Mouse (Mus musculus): ENCODE measurements at regions not wholly inside any gene's neighbourhood (a gene's known extent, or its start where the extent isn't known, plus 50 kb on each side); places are given as distances from the start of the nearest gene placed in this dataset.
A peak's percentile ranks its signal among the peaks of the same experiment; 100 is the strongest.
"Not testable (repeated sequence)": the region's sequence is repeated elsewhere in the genome, so short reads cannot be mapped to it uniquely, and the experiment has no call there.

- H3K36me3 ChIP-seq (ENCODE audit: control insufficient read depth, insufficient read depth, low read length) = no peaks in the 10 kb centered on the region
- H3K27me3 ChIP-seq (ENCODE audit: control insufficient read depth, insufficient read depth, low read length) = no peaks in the 10 kb centered on the region
- no peak overlapping the region for H3K9ac ChIP-seq (replicated peaks; ENCODE audit: low read depth, low read length)
- peak overlapping the region; percentile 40 for H3K4me2 ChIP-seq (replicated peaks; ENCODE audit: low read depth, low read length)
- no peaks in the 10 kb centered on the region for H3K9me3 ChIP-seq (ENCODE audit: control insufficient read depth, low read depth, low read length)
- WGBS = 12% methylated on average over 14 of the region's 15 CpGs
- H3K4me1 ChIP-seq (ENCODE audit: control insufficient read depth, insufficient read depth, low read length) = 0 out of 2 replicates have a peak, but pooled peaks cover 5% of the 10 kb centered on the region
- H3K4me3 ChIP-seq (ENCODE audit: low read depth, low read length) = 0 out of 2 replicates have a peak overlapping the region, but pooled peaks have one; percentile 6
- ATAC-seq (ENCODE audit: insufficient number of reproducible peaks, insufficient read depth, low FRiP score, low read depth) = peak; percentile 78; the same call in 1 of the 2 replicates
- peak overlapping the region; percentile 27; the same call in 1 of the 2 replicates for H3K27ac ChIP-seq (ENCODE audit: low read length)
Observed at GRCm38 (mm10) chr14:61757086-61757822, 150.0 kb downstream of the Kcnrg start.

- Histone ChIP-seq H3K9ac (replicated peaks; ENCODE audit: low read depth, low read length) (no peak overlapping the region), H3K36me3 (ENCODE audit: control insufficient read depth, insufficient read depth, low read length) (no peaks in the 10 kb centered on the region), H3K4me2 (replicated peaks; ENCODE audit: low read depth, low read length) (peak overlapping the region; percentile 40), H3K27ac (ENCODE audit: low read length) (peak overlapping the region; percentile 27; the same call in 1 of the 2 replicates), H3K27me3 (ENCODE audit: control insufficient read depth, insufficient read depth, low read length) (no peaks in the 10 kb centered on the region), H3K9me3 (ENCODE audit: control insufficient read depth, low read depth, low read length) (no peaks in the 10 kb centered on the region), H3K4me3 (ENCODE audit: low read depth, low read length) (0 out of 2 replicates have a peak overlapping the region, but pooled peaks have one; percentile 6), H3K4me1 (ENCODE audit: control insufficient read depth, insufficient read depth, low read length) (0 out of 2 replicates have a peak, but pooled peaks cover 5% of the 10 kb centered on the region)
- 35% methylated on average over 7 of the region's 7 CpGs for WGBS
- no peak for ATAC-seq (ENCODE audit: insufficient number of reproducible peaks, insufficient read depth, low FRiP score, low read depth)
Observed at GRCm38 (mm10) chr14:61757823-61758175, 150.5 kb downstream of the Kcnrg start.

- no peaks in the 10 kb centered on the region for H3K27me3 ChIP-seq (ENCODE audit: control insufficient read depth, insufficient read depth, low read length)
- 87% methylated on average over 5 of the region's 5 CpGs for WGBS
- no peaks in the 10 kb centered on the region for H3K36me3 ChIP-seq (ENCODE audit: control insufficient read depth, insufficient read depth, low read length)
- no peak overlapping the region for H3K27ac ChIP-seq (ENCODE audit: low read length)
- H3K9me3 ChIP-seq (ENCODE audit: control insufficient read depth, low read depth, low read length) = no peaks in the 10 kb centered on the region
- H3K4me1 ChIP-seq (ENCODE audit: control insufficient read depth, insufficient read depth, low read length) = 0 out of 2 replicates have a peak, but pooled peaks cover 5% of the 10 kb centered on the region
- H3K4me2 ChIP-seq (replicated peaks; ENCODE audit: low read depth, low read length) = no peak overlapping the region
- no peak overlapping the region for H3K9ac ChIP-seq (replicated peaks; ENCODE audit: low read depth, low read length)
- ATAC-seq (ENCODE audit: insufficient number of reproducible peaks, insufficient read depth, low FRiP score, low read depth) = no peak
- no peak overlapping the region for H3K4me3 ChIP-seq (ENCODE audit: low read depth, low read length)
Observed at GRCm38 (mm10) chr14:61758586-61758985, 151.3 kb downstream of the Kcnrg start.

GRCm38 (mm10) chr14:61760176-61760575 lies 152.9 kb downstream of the Kcnrg start:
- H3K27ac ChIP-seq (ENCODE audit: low read length); H3K36me3 ChIP-seq (ENCODE audit: control insufficient read depth, insufficient read depth, low read length); H3K9ac ChIP-seq (replicated peaks; ENCODE audit: low read depth, low read length); H3K4me1 ChIP-seq (ENCODE audit: control insufficient read depth, insufficient read depth, low read length); H3K27me3 ChIP-seq (ENCODE audit: control insufficient read depth, insufficient read depth, low read length); H3K4me2 ChIP-seq (replicated peaks; ENCODE audit: low read depth, low read length); H3K4me3 ChIP-seq (ENCODE audit: low read depth, low read length); ATAC-seq (ENCODE audit: insufficient number of reproducible peaks, insufficient read depth, low FRiP score, low read depth); H3K9me3 ChIP-seq (ENCODE audit: control insufficient read depth, low read depth, low read length): not testable (repeated sequence)
- WGBS = 73% methylated on average over 12 of the region's 12 CpGs

GRCm38 (mm10) chr14:61762076-61762475 lies 154.8 kb downstream of the Kcnrg start:
- H3K27ac ChIP-seq (ENCODE audit: low read length) = no peak overlapping the region
- no peak for ATAC-seq (ENCODE audit: insufficient number of reproducible peaks, insufficient read depth, low FRiP score, low read depth)
- 0 out of 2 replicates have a peak, but pooled peaks cover under 1% of the 10 kb centered on the region for H3K4me1 ChIP-seq (ENCODE audit: control insufficient read depth, insufficient read depth, low read length)
- H3K4me2 ChIP-seq (replicated peaks; ENCODE audit: low read depth, low read length) = no peak overlapping the region
- H3K9ac ChIP-seq (replicated peaks; ENCODE audit: low read depth, low read length) = no peak overlapping the region
- H3K4me3 ChIP-seq (ENCODE audit: low read depth, low read length) = no peak overlapping the region
- H3K9me3 ChIP-seq (ENCODE audit: control insufficient read depth, low read depth, low read length) = no peaks in the 10 kb centered on the region
- no peaks in the 10 kb centered on the region for H3K36me3 ChIP-seq (ENCODE audit: control insufficient read depth, insufficient read depth, low read length)
- WGBS = 89% methylated on average over 5 of the region's 5 CpGs
- no peaks in the 10 kb centered on the region for H3K27me3 ChIP-seq (ENCODE audit: control insufficient read depth, insufficient read depth, low read length)

- Histone ChIP-seq H3K27me3 (ENCODE audit: control insufficient read depth, insufficient read depth, low read length) (no peaks in the 10 kb centered on the region), H3K36me3 (ENCODE audit: control insufficient read depth, insufficient read depth, low read length) (no peaks in the 10 kb centered on the region), H3K4me3 (ENCODE audit: low read depth, low read length) (no peak overlapping the region), H3K9ac (replicated peaks; ENCODE audit: low read depth, low read length) (no peak overlapping the region), H3K9me3 (ENCODE audit: control insufficient read depth, low read depth, low read length) (no peaks in the 10 kb centered on the region), H3K27ac (ENCODE audit: low read length) (no peak overlapping the region), H3K4me2 (replicated peaks; ENCODE audit: low read depth, low read length) (no peak overlapping the region), H3K4me1 (ENCODE audit: control insufficient read depth, insufficient read depth, low read length) (no peaks in the 10 kb centered on the region)
- ATAC-seq (ENCODE audit: insufficient number of reproducible peaks, insufficient read depth, low FRiP score, low read depth) = no peak
- 65% methylated on average over 5 of the region's 5 CpGs for WGBS
Observed at GRCm38 (mm10) chr14:61769881-61770280, 162.6 kb downstream of the Kcnrg start.

GRCm38 (mm10) chr14:61774171-61774570 lies 166.9 kb downstream of the Kcnrg start:
- Histone ChIP-seq H3K27ac (ENCODE audit: low read length) (no peak overlapping the region), H3K36me3 (ENCODE audit: control insufficient read depth, insufficient read depth, low read length) (no peaks in the 10 kb centered on the region), H3K27me3 (ENCODE audit: control insufficient read depth, insufficient read depth, low read length) (no peaks in the 10 kb centered on the region), H3K4me1 (ENCODE audit: control insufficient read depth, insufficient read depth, low read length) (no peaks in the 10 kb centered on the region), H3K9ac (replicated peaks; ENCODE audit: low read depth, low read length) (no peak overlapping the region), H3K4me2 (replicated peaks; ENCODE audit: low read depth, low read length) (no peak overlapping the region), H3K4me3 (ENCODE audit: low read depth, low read length) (no peak overlapping the region), H3K9me3 (ENCODE audit: control insufficient read depth, low read depth, low read length) (no peaks in the 10 kb centered on the region)
- no peak for ATAC-seq (ENCODE audit: insufficient number of reproducible peaks, insufficient read depth, low FRiP score, low read depth)
- 78% methylated on average over 3 of the region's 3 CpGs for WGBS

GRCm38 (mm10) chr14:61778618-61779017 lies 171.4 kb downstream of the Kcnrg start:
- WGBS = 74% methylated on average over 5 of the region's 5 CpGs
- H3K4me1 ChIP-seq (ENCODE audit: control insufficient read depth, insufficient read depth, low read length) = no peaks in the 10 kb centered on the region
- no peak overlapping the region for H3K4me2 ChIP-seq (replicated peaks; ENCODE audit: low read depth, low read length)
- no peaks in the 10 kb centered on the region for H3K36me3 ChIP-seq (ENCODE audit: control insufficient read depth, insufficient read depth, low read length)
- no peak overlapping the region for H3K9ac ChIP-seq (replicated peaks; ENCODE audit: low read depth, low read length)
- no peak overlapping the region for H3K27ac ChIP-seq (ENCODE audit: low read length)
- no peak for ATAC-seq (ENCODE audit: insufficient number of reproducible peaks, insufficient read depth, low FRiP score, low read depth)
- no peak overlapping the region for H3K4me3 ChIP-seq (ENCODE audit: low read depth, low read length)
- no peaks in the 10 kb centered on the region for H3K9me3 ChIP-seq (ENCODE audit: control insufficient read depth, low read depth, low read length)
- H3K27me3 ChIP-seq (ENCODE audit: control insufficient read depth, insufficient read depth, low read length) = no peaks in the 10 kb centered on the region

GRCm38 (mm10) chr14:61783206-61783605 lies 175.9 kb downstream of the Kcnrg start:
- Histone ChIP-seq H3K27me3 (ENCODE audit: control insufficient read depth, insufficient read depth, low read length) (no peaks in the 10 kb centered on the region), H3K9me3 (ENCODE audit: control insufficient read depth, low read depth, low read length) (no peaks in the 10 kb centered on the region), H3K4me1 (ENCODE audit: control insufficient read depth, insufficient read depth, low read length) (no peaks in the 10 kb centered on the region), H3K4me2 (replicated peaks; ENCODE audit: low read depth, low read length) (no peak overlapping the region), H3K4me3 (ENCODE audit: low read depth, low read length) (no peak overlapping the region), H3K36me3 (ENCODE audit: control insufficient read depth, insufficient read depth, low read length) (no peaks in the 10 kb centered on the region), H3K9ac (replicated peaks; ENCODE audit: low read depth, low read length) (no peak overlapping the region), H3K27ac (ENCODE audit: low read length) (no peak overlapping the region)
- WGBS = 86% methylated on average over 3 of the region's 3 CpGs
- no peak for ATAC-seq (ENCODE audit: insufficient number of reproducible peaks, insufficient read depth, low FRiP score, low read depth)
